Mouse (Mus musculus) granulocyte monocyte progenitor cell, adult 5-6 weeks (primary cell): ENCODE measurements at regions not wholly inside any gene's neighbourhood (a gene's known extent, or its start where the extent isn't known, plus 50 kb on each side); places are given as distances from the start of the nearest gene placed in this dataset.
"Not testable (repeated sequence)": the region's sequence is repeated elsewhere in the genome, so short reads cannot be mapped to it uniquely, and the experiment has no call there.

Experiments
- ATAC-seq: replicated peaks from 2 replicates; pipeline ENCODE4 v1.8.0; 2016; ENCODE audit warnings: mild to moderate bottlenecking, moderate TSS enrichment, inconsistent platforms; ENCODE audit not compliant: poor library complexity, severe bottlenecking

- no peak for ATAC-seq
Observed at GRCm38 (mm10) chr1:145139267-145139651, 364.0 kb upstream of the Rgs18 start.

- no peak; the same call in 1 of the 2 replicates for ATAC-seq
Observed at GRCm38 (mm10) chr1:145138452-145139266, 363.4 kb upstream of the Rgs18 start.

DNA sequence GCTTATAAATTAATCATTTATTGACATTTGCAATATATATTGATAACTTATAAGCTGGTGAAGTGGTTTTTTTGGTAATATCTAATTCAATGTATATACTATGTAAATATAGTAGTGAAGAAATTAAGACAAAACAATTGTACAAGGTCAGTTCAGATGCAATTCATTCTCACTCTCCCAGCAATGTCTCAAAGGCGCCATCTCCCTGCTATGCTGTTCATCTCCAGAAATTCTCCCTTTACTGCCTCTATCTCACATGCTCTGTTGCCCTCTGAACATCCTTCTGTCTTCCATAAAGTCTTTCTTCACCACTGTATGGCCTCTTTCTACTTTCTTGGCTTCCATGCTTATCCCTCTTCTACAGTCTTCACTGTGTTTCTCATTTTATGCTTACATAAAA is 355.8 kb upstream of the Rgs18 start:
- no peak for ATAC-seq

- ATAC-seq, result no peak
Observed at GRCm38 (mm10) chr1:145113171-145113570, 337.9 kb upstream of the Rgs18 start.

- ATAC-seq, result not testable (repeated sequence)
Observed at GRCm38 (mm10) chr1:145106771-145107170, 331.5 kb upstream of the Rgs18 start.

DNA sequence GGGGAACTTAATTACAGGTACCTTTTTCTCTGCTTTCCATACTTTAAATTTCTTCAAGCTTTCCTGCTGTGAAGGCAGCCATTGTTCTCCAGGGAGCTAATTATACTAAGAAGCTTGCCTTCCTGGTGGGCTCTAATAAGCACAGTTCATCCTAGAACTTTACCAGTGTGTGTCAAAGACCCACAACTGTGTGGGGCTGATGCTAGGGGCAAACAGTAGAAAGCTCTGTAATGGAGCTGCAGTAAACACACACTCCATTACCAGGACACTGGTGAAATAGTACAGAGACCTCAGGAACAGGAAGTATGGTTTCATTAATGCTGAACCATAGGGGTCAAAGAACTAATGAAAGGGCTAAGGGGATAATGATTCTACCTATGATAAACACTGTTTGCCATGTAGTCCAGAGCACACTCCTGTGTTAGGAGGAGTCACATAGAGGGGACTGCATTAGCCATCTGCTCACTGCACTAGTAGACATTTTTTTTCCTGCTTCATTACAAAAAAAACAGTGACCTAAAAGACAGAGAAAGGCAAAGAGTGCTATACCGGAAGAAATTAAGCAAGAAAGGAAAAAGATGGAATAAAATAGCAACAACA is 290.1 kb upstream of the Rgs18 start:
- no peak for ATAC-seq

DNA sequence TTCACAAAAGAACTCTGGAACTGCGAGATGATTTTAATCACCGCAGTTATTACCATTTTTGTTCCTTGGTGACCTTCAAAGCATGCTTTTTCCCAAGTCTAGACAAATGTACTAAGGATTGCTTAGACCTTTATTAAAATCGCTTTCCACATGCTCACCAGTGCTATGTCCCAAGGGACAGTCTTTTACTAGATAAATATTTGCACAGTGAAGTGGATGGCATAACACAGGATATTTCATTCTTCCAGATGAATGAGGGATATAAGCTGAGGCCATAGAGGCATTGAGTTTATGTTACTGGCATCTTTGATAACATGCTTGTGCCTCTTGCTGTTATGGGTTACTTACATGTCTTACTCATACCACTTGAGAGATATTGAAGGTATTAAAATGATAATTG is 289.1 kb upstream of the Rgs18 start:
- no peak for ATAC-seq

- no peak for ATAC-seq
Observed at GRCm38 (mm10) chr1:145015623-145016022, 240.4 kb upstream of the Rgs18 start.

DNA sequence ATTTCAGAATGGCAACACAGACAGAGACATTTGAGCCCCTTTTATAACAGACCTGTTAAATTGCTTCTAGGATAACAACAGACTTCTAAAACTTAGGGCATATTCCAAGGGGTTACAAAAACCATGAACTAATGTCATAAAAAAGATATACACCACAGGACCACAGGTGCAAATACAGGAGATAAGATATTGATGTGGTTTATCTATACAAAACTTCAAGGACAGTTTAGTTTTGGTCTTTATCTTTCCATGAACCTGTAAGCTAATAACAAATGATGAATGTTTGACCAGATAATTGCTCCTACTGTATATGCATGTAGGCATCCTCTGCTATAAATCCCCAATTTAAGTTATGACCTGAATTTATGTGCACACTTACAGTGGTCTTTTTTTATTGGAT is 235.6 kb upstream of the Rgs18 start:
- ATAC-seq, result no peak

DNA sequence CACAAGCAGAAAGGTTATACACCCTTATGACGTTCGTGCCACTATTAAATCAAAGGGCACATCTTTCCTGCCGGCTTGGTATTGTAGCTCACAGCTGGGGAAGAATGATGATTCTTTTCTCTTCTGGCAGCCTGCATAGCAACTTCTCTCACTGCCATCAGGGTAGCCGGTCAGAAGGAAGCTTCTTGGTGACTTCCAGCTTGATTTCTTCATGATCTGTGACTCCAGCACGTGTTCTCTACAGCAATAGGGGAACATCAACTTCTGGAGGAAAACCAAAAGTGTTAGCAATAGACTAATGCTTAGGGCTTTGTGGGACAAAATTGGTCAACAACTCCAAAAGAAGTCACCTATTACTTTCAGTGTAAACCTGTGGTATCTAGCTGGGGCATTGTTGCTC is 202.9 kb upstream of the Rgs18 start:
- peak; percentile 78 for ATAC-seq

DNA sequence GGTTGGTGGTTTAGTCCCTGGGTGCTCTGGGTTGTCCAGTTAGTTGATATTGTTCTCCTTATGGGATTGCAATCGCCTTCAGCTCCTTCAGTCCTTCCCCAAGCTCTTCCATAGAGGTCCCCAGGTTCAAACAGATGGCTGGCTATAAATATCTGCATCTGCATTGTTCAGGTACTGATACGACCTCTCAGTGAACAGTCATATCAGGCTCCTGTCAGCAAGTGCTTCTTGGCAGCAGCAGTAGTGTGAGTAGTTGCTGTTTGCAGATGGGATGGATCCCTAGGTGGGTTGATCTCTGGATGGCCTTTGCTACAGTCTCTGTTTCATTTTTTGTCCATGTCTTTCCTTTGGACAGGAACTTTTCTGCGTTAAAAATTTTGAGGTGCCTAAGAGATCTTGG is 190.5 kb upstream of the Rgs18 start:
- no peak for ATAC-seq

DNA sequence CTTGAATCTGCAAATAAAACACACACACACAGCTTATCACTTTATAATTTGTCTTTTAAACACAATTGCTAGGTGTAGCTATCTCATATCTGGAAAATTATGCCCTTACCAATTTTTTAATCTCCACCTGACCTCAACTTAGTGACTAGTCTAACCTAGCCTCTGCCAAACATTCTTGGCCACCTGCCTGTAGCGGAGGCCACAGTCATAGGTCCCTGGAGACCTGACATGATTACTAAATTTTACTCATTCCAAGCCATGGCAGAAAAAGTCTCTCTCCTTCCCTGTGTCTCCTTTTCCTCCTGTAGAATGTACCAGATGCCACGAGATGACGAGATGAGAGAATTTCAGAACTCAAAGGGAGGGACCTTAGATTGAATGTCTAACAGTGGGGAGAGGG is 163.8 kb upstream of the Rgs18 start:
- ATAC-seq, result no peak

DNA sequence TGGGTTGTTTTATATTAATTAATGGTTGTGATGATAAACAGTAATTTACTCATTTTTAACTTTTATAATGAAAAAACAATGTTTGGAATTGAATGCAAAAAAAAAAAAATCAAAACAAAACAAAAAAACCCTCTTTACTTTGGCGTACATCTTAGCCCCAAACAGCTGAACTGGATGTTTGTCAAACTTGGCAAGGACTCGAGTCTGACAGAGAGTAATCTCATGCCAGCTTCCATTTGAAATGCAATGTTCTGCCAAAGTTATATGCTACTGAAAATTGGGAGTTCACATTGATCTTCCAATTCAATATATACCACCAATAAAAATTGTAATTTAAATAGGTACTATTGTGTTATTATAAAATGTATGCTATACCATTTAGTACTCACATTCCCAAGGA is 150.9 kb upstream of the Rgs18 start:
- ATAC-seq, result no peak

DNA sequence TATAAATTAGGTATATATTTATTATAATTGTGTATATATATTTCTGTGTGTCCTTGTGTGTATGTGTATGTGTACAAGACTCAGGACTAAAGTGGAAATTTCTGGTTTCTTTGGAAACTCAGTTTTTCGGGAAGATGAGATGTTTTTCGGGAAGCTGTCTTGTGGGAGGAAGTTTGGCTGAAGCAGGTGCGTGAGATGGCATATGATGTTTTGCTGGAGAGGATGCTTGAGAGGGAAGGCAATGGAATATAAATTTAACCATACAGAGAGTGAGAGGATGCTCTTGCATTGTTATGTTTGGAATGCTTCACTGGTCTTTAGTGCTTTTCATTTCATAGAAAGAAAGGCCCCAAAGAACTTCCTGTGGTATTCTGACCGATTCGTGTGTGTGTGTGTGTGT is 141.3 kb upstream of the Rgs18 start:
- no peak for ATAC-seq

DNA sequence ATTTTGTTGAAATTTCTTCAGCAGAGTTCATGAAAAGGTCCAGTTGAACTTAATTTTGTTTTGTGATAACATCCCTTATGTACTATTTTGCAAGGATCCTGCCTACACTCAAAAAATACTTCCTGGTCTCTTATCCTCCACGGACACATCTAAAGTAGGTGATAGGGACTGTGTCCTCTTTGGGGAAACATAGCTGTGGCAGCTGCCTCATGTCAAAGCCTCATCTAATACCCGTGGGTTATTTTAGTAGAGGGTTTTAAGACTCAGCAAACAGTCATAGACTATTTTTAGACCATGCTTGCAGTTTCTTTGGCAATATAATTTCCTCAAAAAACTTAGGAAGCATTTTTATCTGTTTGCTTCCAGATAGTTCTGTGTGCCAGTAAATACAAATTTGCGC is 127.8 kb upstream of the Rgs18 start:
- no peak for ATAC-seq

DNA sequence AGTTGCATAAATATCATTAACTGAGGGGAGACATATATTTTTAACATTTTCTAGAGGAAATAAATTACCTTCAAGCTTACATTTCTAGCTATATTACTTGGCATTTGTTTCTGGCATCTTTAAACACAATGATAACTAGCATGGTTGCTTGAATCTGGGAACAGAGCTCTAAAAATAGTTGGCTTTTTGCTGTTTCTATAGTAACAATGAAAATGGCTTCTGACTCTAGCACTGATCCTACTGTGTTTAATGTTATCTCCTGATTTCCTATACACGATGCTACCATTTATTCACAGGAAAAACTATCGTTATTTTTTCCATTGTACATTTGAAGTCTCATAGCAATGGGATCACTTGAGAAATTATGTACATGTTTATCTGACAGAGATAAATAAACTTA is 108.4 kb upstream of the Rgs18 start:
- ATAC-seq, result no peak

DNA sequence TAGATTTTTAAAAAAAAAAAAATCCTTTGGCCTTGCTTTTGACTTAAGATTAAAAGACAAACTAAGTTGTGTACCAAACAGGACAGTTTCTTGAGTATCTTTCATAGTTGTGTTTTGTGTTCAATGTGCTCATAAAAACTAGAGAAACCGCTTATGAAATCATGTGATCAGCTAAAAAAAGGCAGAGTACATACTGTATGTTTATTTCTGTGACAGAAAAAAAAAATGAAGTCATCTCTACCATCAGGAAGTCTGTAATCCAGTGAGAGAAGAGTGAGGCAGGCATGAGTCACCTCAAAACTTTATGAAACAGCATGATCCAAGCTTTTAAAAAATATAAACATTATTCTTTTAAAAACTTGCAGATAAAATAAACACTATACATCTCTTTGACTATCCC is 86.9 kb upstream of the Rgs18 start:
- no peak for ATAC-seq
